Mouse (Mus musculus) hindbrain, embryonic 13.5 days (tissue): ENCODE measurements around the gene Rangap1. TPM values are rescaled to one million over a fixed set of nuclear protein-coding genes. Genes with fewer than 3 reads are reported as not detected.
A peak's percentile ranks its signal among the peaks of the same experiment; 100 is the strongest.

Experiments used
- ATAC-seq: fragments of 200-750 bp; cut with Nextera tagmentation; 2 replicates; pipeline ENCODE4 v1.8.0; 2017; ENCODE audit warnings: moderate TSS enrichment; ENCODE audit not compliant: low FRiP score
- H3K27ac ChIP-seq: fragments of 300-500 bp; sonication (generic); 2 replicates; pipeline ENCODE4 v1.5.1; 2015; ENCODE audit warnings: inconsistent platforms, mild to moderate bottlenecking, moderate library complexity
- H3K27me3 ChIP-seq: fragments of 300-500 bp; sonication (generic); 2 replicates; pipeline ENCODE4 v1.6.1; 2015; ENCODE audit warnings: mild to moderate bottlenecking, inconsistent platforms
- H3K36me3 ChIP-seq: fragments of 300-500 bp; sonication (generic); 2 replicates; pipeline ENCODE4 v1.6.1; 2015; ENCODE audit warnings: mild to moderate bottlenecking, inconsistent platforms
- H3K4me1 ChIP-seq: fragments of 300-500 bp; sonication (generic); replicated peaks from 2 replicates; pipeline ENCODE4 v1.6.1; 2015; ENCODE audit warnings: inconsistent platforms
- H3K4me2 ChIP-seq: fragments of 300-500 bp; sonication (generic); 2 replicates; pipeline ENCODE4 v1.6.1; 2015; ENCODE audit warnings: inconsistent platforms, mild to moderate bottlenecking, moderate library complexity
- H3K4me3 ChIP-seq: fragments of 300-500 bp; sonication (generic); 2 replicates; pipeline ENCODE4 v1.5.1; 2015; ENCODE audit warnings: mild to moderate bottlenecking, inconsistent platforms
- H3K9ac ChIP-seq: fragments of 300-500 bp; sonication (generic); 2 replicates; pipeline ENCODE4 v1.6.1; 2015; ENCODE audit warnings: mild to moderate bottlenecking, inconsistent platforms
- H3K9me3 ChIP-seq: fragments of 300-500 bp; sonication (generic); 2 replicates; pipeline ENCODE4 v1.6.1; 2016; ENCODE audit warnings: inconsistent platforms
- WGBS: fragments of 180-500 bp; shearing (Covaris S2); methylation state at CpG from one replicate; pipeline ENCODE4 v1.1.7; 2015; 5-methylcytosine and 5-hydroxymethylcytosine counted together
- polyA plus RNA-seq: library from polyadenylated mRNA; unstranded; fragments of >200 nt; fragmentation: Nextera tagmentation; extraction: Ambion mirVana; gene quantifications from 2 replicates; pipeline ENCODE4 v1.2.1, GENCODE M21; 2015

Gene Rangap1
- polyA plus RNA-seq, 1 experiment from 2014 or later, result 129 TPM

GRCm38 (mm10) chr15:81670231-81670640 is 75.1 kb downstream of the Rangap1 start:
- Histone ChIP-seq H3K4me1 (peaks cover under 1% of the 10 kb centered on the region), H3K27me3 (no peaks in the 10 kb centered on the region), H3K4me3 (no peak overlapping the region), H3K9ac (no peak overlapping the region), H3K4me2 (no peak overlapping the region), H3K36me3 (peaks cover 61% of the 10 kb centered on the region), H3K9me3 (no peaks in the 10 kb centered on the region), H3K27ac (no peak overlapping the region)
- ATAC-seq, result no peak
- 88% methylated on average over 4 of the region's 4 CpGs for WGBS

DNA sequence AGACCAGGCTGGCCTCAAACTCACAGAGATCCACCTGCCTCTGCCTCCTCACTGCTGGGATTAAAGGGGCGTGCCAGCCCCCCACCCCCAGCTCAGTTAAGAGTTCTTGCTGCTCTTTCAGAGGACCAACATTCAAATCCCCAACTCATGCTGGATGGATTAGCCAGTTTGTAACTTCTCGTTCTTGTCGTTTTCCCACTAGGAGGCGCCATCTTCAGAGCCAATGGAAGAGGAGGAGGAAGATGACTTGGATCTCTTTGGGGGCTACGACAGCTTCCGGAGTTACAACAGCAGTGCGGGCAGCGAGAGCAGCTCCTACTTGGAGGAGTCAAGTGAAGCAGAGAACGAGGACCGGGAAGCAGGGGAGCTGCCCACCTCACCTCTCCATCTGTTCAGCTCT is 78.4 kb downstream of the Rangap1 start:
- H3K9me3 ChIP-seq, result no peaks in the 10 kb centered on the region
- H3K4me1 ChIP-seq, result peaks cover 10% of the 10 kb centered on the region
- H3K36me3 ChIP-seq, result peaks cover 44% of the 10 kb centered on the region
- H3K27ac ChIP-seq, result no peak overlapping the region
- no peaks in the 10 kb centered on the region for H3K27me3 ChIP-seq
- H3K4me3 ChIP-seq, result no peak overlapping the region
- no peak for ATAC-seq
- no peak overlapping the region for H3K4me2 ChIP-seq
- 88% methylated on average over 10 of the region's 10 CpGs for WGBS
- no peak overlapping the region for H3K9ac ChIP-seq

DNA sequence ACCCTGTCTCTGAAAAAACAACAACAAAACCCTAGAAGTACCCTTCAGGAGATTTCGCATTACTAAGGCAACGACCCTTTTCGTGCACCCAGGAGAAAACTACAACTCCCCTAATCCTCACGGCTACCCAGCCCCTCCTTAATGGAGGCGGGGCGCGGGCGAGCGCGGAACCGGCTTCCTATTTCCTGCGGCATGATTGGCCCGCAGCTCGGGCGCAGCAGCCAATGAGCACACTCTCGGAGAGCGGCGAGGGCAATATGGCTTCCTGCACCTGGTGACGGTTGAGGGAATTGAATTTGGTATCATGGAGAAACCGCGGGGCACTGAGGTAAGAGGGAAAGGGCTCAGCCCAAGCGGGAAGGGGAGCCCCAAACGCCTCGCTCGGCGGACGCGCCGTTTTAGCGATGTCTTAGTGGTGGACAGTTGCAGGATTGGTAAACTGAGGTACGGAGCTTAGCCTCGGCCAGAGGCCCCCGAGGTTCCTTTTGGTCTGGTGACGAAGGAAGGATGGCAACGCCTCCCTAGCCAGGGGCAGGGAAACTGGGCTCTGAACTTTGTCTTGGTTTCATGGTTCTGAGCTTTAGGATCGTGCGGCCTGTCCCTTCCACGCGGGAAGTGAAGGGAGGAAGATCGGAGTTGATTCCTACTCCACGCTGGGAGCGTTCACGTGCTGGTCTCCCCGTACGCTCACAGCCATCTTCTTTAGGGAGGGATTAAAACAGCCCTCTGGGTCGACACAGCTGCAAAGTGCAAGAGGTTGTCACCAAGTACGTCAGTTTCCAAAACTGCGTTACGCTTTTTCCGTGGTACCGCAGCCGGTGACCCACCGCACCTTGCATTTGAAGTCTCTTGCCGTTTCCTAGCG is 81.4 kb downstream of the Rangap1 start, which contains the start of gene L3mbtl2:
L3mbtl2 (plus strand) TSS at position 193 of the 865 bp plus-strand sequence.
- ATAC-seq, result peak; percentile 99

DNA sequence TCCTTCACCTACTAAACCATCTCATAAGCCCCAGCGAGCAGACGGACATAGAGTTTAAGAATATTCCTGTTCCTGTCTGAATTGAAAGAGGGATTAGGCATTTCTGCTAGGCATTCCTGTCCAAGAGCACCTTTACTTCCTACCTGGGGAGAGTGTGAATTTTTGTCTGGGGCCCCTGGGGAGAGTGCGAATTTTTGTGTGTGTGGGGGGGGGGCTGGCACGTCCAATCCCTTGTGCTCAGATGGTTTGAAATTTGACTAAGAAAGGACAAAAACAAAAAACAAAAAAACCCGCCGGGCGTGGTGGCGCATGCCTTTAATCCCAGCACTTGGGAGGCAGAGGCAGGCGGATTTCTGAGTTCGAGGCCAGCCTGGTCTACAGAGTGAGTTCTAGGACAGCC is 82.0 kb downstream of the Rangap1 start:
- H3K4me3 ChIP-seq, result peak overlapping the region; percentile 86
- no peak overlapping the region for H3K9ac ChIP-seq
- H3K4me2 ChIP-seq, result peak overlapping the region; percentile 88
- no peaks in the 10 kb centered on the region for H3K9me3 ChIP-seq
- peak; percentile 4; the same call in 1 of the 2 replicates for ATAC-seq
- 61% methylated on average over 10 of the region's 10 CpGs for WGBS
- H3K36me3 ChIP-seq, result peaks cover 16% of the 10 kb centered on the region
- H3K4me1 ChIP-seq, result peaks cover 10% of the 10 kb centered on the region
- H3K27me3 ChIP-seq, result no peaks in the 10 kb centered on the region
- no peak overlapping the region for H3K27ac ChIP-seq

More for the DNA sequence above, 81.4 kb downstream of the Rangap1 start, which contains the start of gene L3mbtl2:
- Histone ChIP-seq H3K36me3 (peaks cover 22% of the 10 kb centered on the region), H3K9ac (peak within 1 kb of the TSS; percentile 81), H3K27ac (peak within 1 kb of the TSS; percentile 76), H3K9me3 (no peaks in the 10 kb centered on the region), H3K27me3 (no peaks in the 10 kb centered on the region), H3K4me1 (peaks cover 10% of the 10 kb centered on the region), H3K4me2 (peak within 1 kb of the TSS; percentile 88), H3K4me3 (peak within 1 kb of the TSS; percentile 86)
- WGBS, result 1% methylated on average over 55 of the region's 55 CpGs

- Histone ChIP-seq H3K9ac (no peak overlapping the region), H3K27me3 (no peaks in the 10 kb centered on the region), H3K4me2 (no peak overlapping the region), H3K4me1 (peaks cover 10% of the 10 kb centered on the region), H3K36me3 (no peaks in the 10 kb centered on the region), H3K27ac (no peak overlapping the region), H3K4me3 (no peak overlapping the region), H3K9me3 (no peaks in the 10 kb centered on the region)
- no peak for ATAC-seq
- 90% methylated on average over 2 of the region's 2 CpGs for WGBS
Measured at GRCm38 (mm10) chr15:81661701-81662100, 83.6 kb downstream of the Rangap1 start.

Other genes with a start within 250 kb of the Rangap1 start
- 20.4 and 20.6 TPM in 2 replicates for gene Ep300, start 160.2 kb downstream of the Rangap1 start, polyA plus RNA-seq
- 28.6 and 29.5 TPM in 2 replicates for gene L3mbtl2, start 81.6 kb downstream of the Rangap1 start, polyA plus RNA-seq
- gene Chadl, start 48.2 kb downstream of the Rangap1 start, polyA plus RNA-seq, result 13.5 and 14.2 TPM in 2 replicates
- gene Zc3h7b, start 473 bp downstream of the Rangap1 start, polyA plus RNA-seq, result 42.6 and 46.8 TPM in 2 replicates
- gene Tef, start 56.9 kb upstream of the Rangap1 start, polyA plus RNA-seq, result 22.3 and 22.4 TPM in 2 replicates
- gene Tob2, start 113.3 kb upstream of the Rangap1 start, polyA plus RNA-seq, result 15.6 and 15.7 TPM in 2 replicates
- gene Phf5a, start 126.4 kb upstream of the Rangap1 start, polyA plus RNA-seq, result 123 and 125 TPM in 2 replicates
- gene Aco2, start 126.8 kb upstream of the Rangap1 start, polyA plus RNA-seq, result 237 and 248 TPM in 2 replicates
- 73.3 and 76.8 TPM in 2 replicates for gene Polr3h, start 180.7 kb upstream of the Rangap1 start, polyA plus RNA-seq
- gene Csdc2, start 191.2 kb upstream of the Rangap1 start, polyA plus RNA-seq, result 130 and 137 TPM in 2 replicates
- 62.9 and 65.3 TPM in 2 replicates for gene Pmm1, start 215.4 kb upstream of the Rangap1 start, polyA plus RNA-seq
- not detected in 2 replicates for gene 1700029P11Rik, start 235.0 kb upstream of the Rangap1 start, polyA plus RNA-seq
- 43.4 and 44.9 TPM in 2 replicates for gene Xrcc6, start 242.3 kb upstream of the Rangap1 start, polyA plus RNA-seq